Mouse (Mus musculus) heart, postnatal 0 days (tissue): ENCODE results near the gene Fam76b. TPM values are rescaled to one million over a fixed set of nuclear protein-coding genes. Genes with fewer than 3 reads are reported as not detected.
A peak's percentile ranks its signal among the peaks of the same experiment; 100 is the strongest.
"Not testable (repeated sequence)": the region's sequence is repeated elsewhere in the genome, so short reads cannot be mapped to it uniquely, and the experiment has no call there.

Experiments used
- ATAC-seq: fragments of 200-750 bp; cut with Nextera tagmentation; 2 replicates; pipeline ENCODE4 v1.8.0; 2017; ENCODE audit warnings: low read depth, moderate number of reproducible peaks, moderate library complexity; ENCODE audit not compliant: insufficient read depth
- DNase-seq: peaks from one replicate; pipeline ENCODE4 v3.0.0-alpha.2; 2016; ENCODE audit warnings: low spot score
- H3K27ac ChIP-seq: fragments of 300-500 bp; sonication (generic); 2 replicates; pipeline ENCODE4 v1.5.1; 2014; ENCODE audit warnings: low read depth, mild to moderate bottlenecking
- H3K27me3 ChIP-seq: fragments of 300-500 bp; sonication (generic); 2 replicates; pipeline ENCODE4 v1.6.1; 2014; ENCODE audit warnings: low read length, mixed read lengths; ENCODE audit not compliant: control insufficient read depth, insufficient read depth
- H3K36me3 ChIP-seq: fragments of 300-500 bp; sonication (generic); replicated peaks from 2 replicates; pipeline ENCODE4 v1.6.1; 2014; ENCODE audit warnings: low read length, mixed read lengths; ENCODE audit not compliant: control insufficient read depth, insufficient read depth
- H3K4me1 ChIP-seq: fragments of 300-500 bp; sonication (generic); 2 replicates; pipeline ENCODE4 v1.6.1; 2014; ENCODE audit warnings: antibody characterized with exemption; ENCODE audit not compliant: control insufficient read depth, insufficient read depth
- H3K4me2 ChIP-seq: fragments of 300-500 bp; sonication (generic); 2 replicates; pipeline ENCODE4 v1.6.1; 2014; ENCODE audit warnings: low read depth, mild to moderate bottlenecking, low read length, moderate library complexity
- H3K4me3 ChIP-seq: fragments of 300-500 bp; sonication (generic); 2 replicates; pipeline ENCODE4 v1.5.1; 2014; ENCODE audit warnings: low read depth, low read length
- H3K9ac ChIP-seq: fragments of 300-500 bp; sonication (generic); replicated peaks from 2 replicates; pipeline ENCODE4 v1.6.1; 2014; ENCODE audit warnings: low read depth, low read length, mixed read lengths
- H3K9me3 ChIP-seq: fragments of 300-500 bp; sonication (generic); replicated peaks from 2 replicates; pipeline ENCODE4 v1.6.1; 2016; ENCODE audit warnings: low read length; ENCODE audit not compliant: control insufficient read depth
- CTCF ChIP-seq: IDR thresholded peaks from 2 replicates; pipeline ENCODE4 v1.5.1; 2016; ENCODE audit warnings: antibody characterized with exemption, control low read depth, low read depth
- EP300 ChIP-seq: IDR thresholded peaks from 2 replicates; pipeline ENCODE4 v1.6.1; 2016; ENCODE audit warnings: antibody characterized with exemption, low read depth
- WGBS: fragments of 180-500 bp; shearing (Covaris S2); extraction: QIAGEN DNeasy Blood & Tissue Kit; methylation state at CpG from one replicate; pipeline ENCODE4 v1.1.7; 2014; 5-methylcytosine and 5-hydroxymethylcytosine counted together
- polyA plus RNA-seq: library from polyadenylated mRNA; unstranded; fragments of >200 nt; fragmentation: Nextera tagmentation; extraction: Ambion mirVana; gene quantifications from 2 replicates; pipeline ENCODE4 v1.2.1, GENCODE M21; 2015
- total RNA-seq: library from RNA; depleted of rRNA; stranded (reverse); fragments of >200 nt; gene quantifications from 2 replicates; pipeline ENCODE4 v1.2.3, GENCODE M21; 2014; ENCODE audit warnings: low replicate concordance; rRNA removed

The Fam76b gene
- 17.3 and 22.5 TPM in 2 replicates for total RNA-seq
- 9.5 and 9.6 TPM in 2 replicates for polyA plus RNA-seq

DNA sequence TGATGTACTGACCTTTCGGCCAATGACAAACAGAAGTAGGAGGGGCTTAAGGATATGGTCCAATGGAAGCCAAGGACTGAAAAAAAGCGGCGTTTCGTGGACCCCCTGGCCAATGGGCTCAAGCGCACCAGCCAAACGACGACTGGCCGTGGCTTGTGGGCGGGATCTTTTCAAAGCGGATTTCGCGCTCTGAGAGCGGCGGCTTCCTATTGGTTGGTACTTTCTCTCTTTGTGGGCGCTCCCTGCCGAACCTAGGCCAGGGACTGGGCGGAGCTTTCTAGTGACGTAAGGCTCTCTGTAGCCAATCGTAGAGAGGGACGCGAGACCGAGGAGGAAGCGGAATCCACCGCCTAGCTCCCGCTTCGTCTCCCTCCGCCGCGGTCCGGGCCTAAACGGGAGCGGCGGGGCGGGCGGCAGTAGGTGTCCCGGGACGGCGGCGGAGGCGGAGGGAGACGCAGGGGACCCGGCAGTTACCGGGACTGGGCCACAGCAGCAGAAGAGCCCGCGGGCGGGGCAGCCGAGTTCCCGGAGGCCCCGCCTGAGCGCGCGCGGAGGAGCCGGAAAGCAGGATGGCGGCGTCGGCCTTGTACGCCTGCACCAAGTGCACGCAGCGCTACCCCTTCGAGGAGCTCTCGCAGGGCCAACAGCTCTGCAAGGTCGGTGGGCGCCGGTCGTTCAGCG is at the start of gene Fam76b:
Fam76b (plus strand) TSS at position 311 of the 681 bp plus-strand sequence.
- peaks cover 26% of the 10 kb centered on the region for H3K4me1 ChIP-seq
- peak within 1 kb of the TSS; percentile 82 for H3K9ac ChIP-seq
- no peaks in the 10 kb centered on the region for H3K9me3 ChIP-seq
- WGBS, result under 1% methylated on average over 64 of the region's 67 CpGs
- peaks cover 25% of the 10 kb centered on the region for H3K36me3 ChIP-seq
- peak; percentile 99 for DNase-seq
- TF ChIP-seq CTCF, result no peak
- TF ChIP-seq EP300, result no peak
- H3K27ac ChIP-seq, result peak within 1 kb of the TSS; percentile 96
- peak; percentile 90 for ATAC-seq
- peak within 1 kb of the TSS; percentile 72 for H3K4me3 ChIP-seq
- peak within 1 kb of the TSS; percentile 75 for H3K4me2 ChIP-seq
- no peaks in the 10 kb centered on the region for H3K27me3 ChIP-seq

GRCm38 (mm10) chr9:13781985-13782384 is 45.5 kb upstream of the Fam76b start:
- no peak for ATAC-seq
- H3K9me3 ChIP-seq, result peaks cover 5% of the 10 kb centered on the region; the same call in 1 of the 2 replicates
- no peaks in the 10 kb centered on the region for H3K4me1 ChIP-seq
- peaks cover 26% of the 10 kb centered on the region for H3K36me3 ChIP-seq
- H3K27me3 ChIP-seq, result no peaks in the 10 kb centered on the region
- no peak for TF ChIP-seq CTCF
- TF ChIP-seq EP300, result no peak
- 98% methylated on average over 1 of the region's 1 CpGs for WGBS
- no peak overlapping the region for H3K4me2 ChIP-seq
- H3K9ac ChIP-seq, result no peak overlapping the region
- H3K4me3 ChIP-seq, result no peak overlapping the region
- DNase-seq, result no peak
- no peak overlapping the region for H3K27ac ChIP-seq

- not testable (repeated sequence) for DNase-seq, H3K9me3 ChIP-seq, H3K27ac ChIP-seq, H3K4me3 ChIP-seq, H3K4me2 ChIP-seq, H3K4me1 ChIP-seq, H3K9ac ChIP-seq, ATAC-seq, H3K27me3 ChIP-seq
- H3K36me3 ChIP-seq, result peaks cover 65% of the 10 kb centered on the region
- 97% methylated on average over 7 of the region's 8 CpGs for WGBS
Observed at GRCm38 (mm10) chr9:13790864-13791263, 36.7 kb upstream of the Fam76b start.

GRCm38 (mm10) chr9:13794302-13794701 is 33.2 kb upstream of the Fam76b start:
- Histone ChIP-seq H3K4me1 (no peaks in the 10 kb centered on the region), H3K9ac (no peak overlapping the region), H3K27ac (no peak overlapping the region), H3K4me2 (no peak overlapping the region), H3K9me3 (no peaks in the 10 kb centered on the region), H3K27me3 (no peaks in the 10 kb centered on the region), H3K4me3 (no peak overlapping the region), H3K36me3 (peaks cover 64% of the 10 kb centered on the region)
- TF ChIP-seq EP300 (no peak), CTCF (no peak)
- ATAC-seq (no peak), DNase-seq (no peak)
- 78% methylated on average over 1 of the region's 1 CpGs for WGBS

- no peak for DNase-seq
- H3K27ac ChIP-seq, result no peak overlapping the region
- H3K4me3 ChIP-seq, result no peak overlapping the region
- no peak for ATAC-seq
- no peaks in the 10 kb centered on the region for H3K4me1 ChIP-seq
- peaks cover 64% of the 10 kb centered on the region for H3K36me3 ChIP-seq
- H3K4me2 ChIP-seq, result no peak overlapping the region
- WGBS, result 76% methylated on average over 2 of the region's 2 CpGs
- H3K27me3 ChIP-seq, result no peaks in the 10 kb centered on the region
- H3K9ac ChIP-seq, result no peak overlapping the region
- TF ChIP-seq CTCF (no peak), EP300 (no peak)
- no peaks in the 10 kb centered on the region for H3K9me3 ChIP-seq
Observed at GRCm38 (mm10) chr9:13794756-13795155, 32.8 kb upstream of the Fam76b start.

- H3K27me3 ChIP-seq, result no peaks in the 10 kb centered on the region
- no peak for ATAC-seq
- H3K4me3 ChIP-seq, result no peak overlapping the region
- H3K27ac ChIP-seq, result no peak overlapping the region
- no peak overlapping the region for H3K9ac ChIP-seq
- WGBS, result 74% methylated on average over 1 of the region's 1 CpGs
- no peaks in the 10 kb centered on the region for H3K4me1 ChIP-seq
- TF ChIP-seq CTCF, result no peak
- TF ChIP-seq EP300, result no peak
- H3K4me2 ChIP-seq, result no peak overlapping the region
- DNase-seq, result no peak
- H3K9me3 ChIP-seq, result no peaks in the 10 kb centered on the region
- peaks cover 71% of the 10 kb centered on the region for H3K36me3 ChIP-seq
Observed at GRCm38 (mm10) chr9:13804480-13804879, 23.0 kb upstream of the Fam76b start.
